Mouse (Mus musculus) central nervous system, embryonic 11.5 days (tissue): Measurements from ENCODE around the gene Nr1h3. TPM values are rescaled to one million over a fixed set of nuclear protein-coding genes. Genes with fewer than 3 reads are reported as not detected.

Source experiments
- polyA plus RNA-seq: library from polyadenylated mRNA; depleted of rRNA; stranded (reverse); fragments of >200 nt; gene quantifications from 2 replicates; pipeline ENCODE4 v1.2.3, GENCODE M21; 2012; rRNA removed

Nr1h3 gene
- 3.1 TPM in 2 replicates for polyA plus RNA-seq

GRCm38 (mm10) chr2:91202222-91202971 is at the start of gene Nr1h3, which contains the start of gene Acp2:
Gene Nr1h3, minus strand, starts transcription at chr2:91202834.
Gene Acp2, plus strand, starts transcription at chr2:91202885.

GRCm38 (mm10) chr2:91236601-91237510 is 34.2 kb upstream of the Nr1h3 start, which contains the start of gene Ddb2:
Gene Ddb2, minus strand, starts transcription at chr2:91236982.

GRCm38 (mm10) chr2:91183711-91184405 is 18.8 kb downstream of the Nr1h3 start, which contains the start of gene Madd:
Gene Madd, minus strand, starts transcription at chr2:91183837.

Other genes with a start within 250 kb of the Nr1h3 start
- gene Rapsn, start 167.2 kb downstream of the Nr1h3 start, polyA plus RNA-seq: 1.1 and 4.6 TPM in 2 replicates
- gene Psmc3, start 148.8 kb downstream of the Nr1h3 start, polyA plus RNA-seq: 256 and 367 TPM in 2 replicates
- gene Slc39a13, start 132.4 kb downstream of the Nr1h3 start, polyA plus RNA-seq: 25.8 and 37.7 TPM in 2 replicates
- 3.5 and 4.8 TPM in 2 replicates for gene Spi1, start 120.4 kb downstream of the Nr1h3 start, polyA plus RNA-seq
- 8.5 and 12.8 TPM in 2 replicates for gene Mybpc3, start 84.7 kb downstream of the Nr1h3 start, polyA plus RNA-seq
- gene Madd, start 19.0 kb downstream of the Nr1h3 start, polyA plus RNA-seq: 37.2 and 58.5 TPM in 2 replicates
- gene Acp2, start 51 bp upstream of the Nr1h3 start, polyA plus RNA-seq: 20.4 and 35.5 TPM in 2 replicates
- gene Ddb2, start 34.1 kb upstream of the Nr1h3 start, polyA plus RNA-seq: 14.6 and 23.9 TPM in 2 replicates
- 33.8 and 60.3 TPM in 2 replicates for gene Pacsin3, start 53.1 kb upstream of the Nr1h3 start, polyA plus RNA-seq
- 52.3 and 71.9 TPM in 2 replicates for gene Arfgap2, start 62.1 kb upstream of the Nr1h3 start, polyA plus RNA-seq
- 47.6 and 49.3 TPM in 2 replicates for gene 1110051M20Rik, start 241.9 kb upstream of the Nr1h3 start, polyA plus RNA-seq